Mouse (Mus musculus) heart, postnatal 0 days (tissue): Measurements from ENCODE around the gene Dnah2. TPM values are rescaled to one million over a fixed set of nuclear protein-coding genes. Genes with fewer than 3 reads are reported as not detected.

Experiments
- ATAC-seq: fragments of 200-750 bp; cut with Nextera tagmentation; 2 replicates; pipeline ENCODE4 v1.8.0; 2017; ENCODE audit warnings: low read depth, moderate number of reproducible peaks, moderate library complexity; ENCODE audit not compliant: insufficient read depth
- DNase-seq: peaks from one replicate; pipeline ENCODE4 v3.0.0-alpha.2; 2016; ENCODE audit warnings: low spot score
- H3K27ac ChIP-seq: fragments of 300-500 bp; sonication (generic); 2 replicates; pipeline ENCODE4 v1.5.1; 2014; ENCODE audit warnings: low read depth, mild to moderate bottlenecking
- H3K27me3 ChIP-seq: fragments of 300-500 bp; sonication (generic); 2 replicates; pipeline ENCODE4 v1.6.1; 2014; ENCODE audit warnings: low read length, mixed read lengths; ENCODE audit not compliant: control insufficient read depth, insufficient read depth
- H3K36me3 ChIP-seq: fragments of 300-500 bp; sonication (generic); replicated peaks from 2 replicates; pipeline ENCODE4 v1.6.1; 2014; ENCODE audit warnings: low read length, mixed read lengths; ENCODE audit not compliant: control insufficient read depth, insufficient read depth
- H3K4me1 ChIP-seq: fragments of 300-500 bp; sonication (generic); 2 replicates; pipeline ENCODE4 v1.6.1; 2014; ENCODE audit warnings: antibody characterized with exemption; ENCODE audit not compliant: control insufficient read depth, insufficient read depth
- H3K4me2 ChIP-seq: fragments of 300-500 bp; sonication (generic); 2 replicates; pipeline ENCODE4 v1.6.1; 2014; ENCODE audit warnings: low read depth, mild to moderate bottlenecking, low read length, moderate library complexity
- H3K4me3 ChIP-seq: fragments of 300-500 bp; sonication (generic); 2 replicates; pipeline ENCODE4 v1.5.1; 2014; ENCODE audit warnings: low read depth, low read length
- H3K9ac ChIP-seq: fragments of 300-500 bp; sonication (generic); replicated peaks from 2 replicates; pipeline ENCODE4 v1.6.1; 2014; ENCODE audit warnings: low read depth, low read length, mixed read lengths
- H3K9me3 ChIP-seq: fragments of 300-500 bp; sonication (generic); replicated peaks from 2 replicates; pipeline ENCODE4 v1.6.1; 2016; ENCODE audit warnings: low read length; ENCODE audit not compliant: control insufficient read depth
- CTCF ChIP-seq: IDR thresholded peaks from 2 replicates; pipeline ENCODE4 v1.5.1; 2016; ENCODE audit warnings: antibody characterized with exemption, control low read depth, low read depth
- EP300 ChIP-seq: IDR thresholded peaks from 2 replicates; pipeline ENCODE4 v1.6.1; 2016; ENCODE audit warnings: antibody characterized with exemption, low read depth
- WGBS: fragments of 180-500 bp; shearing (Covaris S2); extraction: QIAGEN DNeasy Blood & Tissue Kit; methylation state at CpG from one replicate; pipeline ENCODE4 v1.1.7; 2014; 5-methylcytosine and 5-hydroxymethylcytosine counted together
- polyA plus RNA-seq: library from polyadenylated mRNA; unstranded; fragments of >200 nt; fragmentation: Nextera tagmentation; extraction: Ambion mirVana; gene quantifications from 2 replicates; pipeline ENCODE4 v1.2.1, GENCODE M21; 2015
- total RNA-seq: library from RNA; depleted of rRNA; stranded (reverse); fragments of >200 nt; gene quantifications from 2 replicates; pipeline ENCODE4 v1.2.3, GENCODE M21; 2014; ENCODE audit warnings: low replicate concordance

The Dnah2 gene
- total and polyA plus RNA-seq, 2 experiments from 2014 or later: 0.03 TPM; not detected in 1

GRCm38 (mm10) chr11:69409378-69410044 lies 139.4 kb downstream of the Dnah2 start:
- Histone ChIP-seq H3K4me1 (peaks cover 33% of the 10 kb centered on the region), H3K4me2 (peak overlapping the region; percentile 96), H3K27me3 (no peaks in the 10 kb centered on the region), H3K27ac (peak overlapping the region; percentile 98), H3K4me3 (peak overlapping the region; percentile 89), H3K9me3 (no peaks in the 10 kb centered on the region), H3K9ac (peak overlapping the region; percentile 88), H3K36me3 (peaks cover 46% of the 10 kb centered on the region)
- ATAC-seq: peak; percentile 57
- WGBS: under 1% methylated on average over 42 of the region's 46 CpGs
- peak; percentile 93 for DNase-seq
- TF ChIP-seq EP300: peak; percentile 54; the same call in 1 of the 2 replicates
- no peak for TF ChIP-seq CTCF

GRCm38 (mm10) chr11:69408541-69409377 lies 140.2 kb downstream of the Dnah2 start:
- no peaks in the 10 kb centered on the region for H3K27me3 ChIP-seq
- H3K4me1 ChIP-seq: peaks cover 26% of the 10 kb centered on the region; the same call in 1 of the 2 replicates
- under 1% methylated on average over 33 of the region's 33 CpGs for WGBS
- H3K27ac ChIP-seq: peak overlapping the region; percentile 98
- TF ChIP-seq EP300 (0 out of 2 replicates have a peak, but pooled peaks have one; percentile 15), CTCF (no peak; the same call in 1 of the 2 replicates)
- H3K4me2 ChIP-seq: peak overlapping the region; percentile 96
- no peaks in the 10 kb centered on the region for H3K9me3 ChIP-seq
- H3K9ac ChIP-seq: peak overlapping the region; percentile 88
- H3K36me3 ChIP-seq: peaks cover 53% of the 10 kb centered on the region
- peak; percentile 98 for DNase-seq
- ATAC-seq: peak; percentile 67
- peak overlapping the region; percentile 89 for H3K4me3 ChIP-seq

GRCm38 (mm10) chr11:69407724-69408004 lies 141.2 kb downstream of the Dnah2 start:
- H3K27ac ChIP-seq: no peak overlapping the region
- no peak overlapping the region for H3K4me3 ChIP-seq
- H3K9me3 ChIP-seq: no peaks in the 10 kb centered on the region
- DNase-seq (peak; percentile 2), ATAC-seq (no peak)
- no peak overlapping the region for H3K9ac ChIP-seq
- H3K27me3 ChIP-seq: no peaks in the 10 kb centered on the region
- 82% methylated on average over 4 of the region's 4 CpGs for WGBS
- H3K4me1 ChIP-seq: peaks cover 16% of the 10 kb centered on the region; the same call in 1 of the 2 replicates
- no peak for TF ChIP-seq CTCF
- no peak for TF ChIP-seq EP300
- peaks cover 56% of the 10 kb centered on the region for H3K36me3 ChIP-seq
- no peak overlapping the region for H3K4me2 ChIP-seq

GRCm38 (mm10) chr11:69406867-69407723 lies 141.8 kb downstream of the Dnah2 start:
- DNase-seq (no peak), ATAC-seq (no peak)
- Histone ChIP-seq H3K4me1 (peaks cover 11% of the 10 kb centered on the region; the same call in 1 of the 2 replicates), H3K9me3 (no peaks in the 10 kb centered on the region), H3K4me3 (no peak overlapping the region), H3K36me3 (peaks cover 59% of the 10 kb centered on the region), H3K27ac (no peak overlapping the region), H3K9ac (no peak overlapping the region), H3K4me2 (no peak overlapping the region), H3K27me3 (no peaks in the 10 kb centered on the region)
- TF ChIP-seq EP300 (no peak), CTCF (no peak)
- 88% methylated on average over 16 of the region's 16 CpGs for WGBS

- Histone ChIP-seq H3K4me3 (no peak overlapping the region), H3K4me2 (no peak overlapping the region), H3K9me3 (no peaks in the 10 kb centered on the region), H3K27me3 (no peaks in the 10 kb centered on the region), H3K4me1 (peaks cover 7% of the 10 kb centered on the region; the same call in 1 of the 2 replicates), H3K9ac (no peak overlapping the region), H3K27ac (no peak overlapping the region), H3K36me3 (peaks cover 67% of the 10 kb centered on the region)
- WGBS: 90% methylated on average over 19 of the region's 19 CpGs
- DNase-seq: no peak
- ATAC-seq: no peak
- TF ChIP-seq EP300 (no peak), CTCF (no peak)
Observed at GRCm38 (mm10) chr11:69406282-69406681, 142.6 kb downstream of the Dnah2 start.
